Mouse (Mus musculus): Measurements from ENCODE around the gene Armh3. TPM values are rescaled to one million over a fixed set of nuclear protein-coding genes. Genes with fewer than 3 reads are reported as not detected.

Gene Armh3
- 22.2 TPM for polyA plus RNA-seq (2014; fragmentation: Illumina TruSeq; extraction: RNeasy Lipid Tissue Mini Kit (QIAGEN cat#74804); ENCODE audit: low read depth, low replicate concordance)

DNA sequence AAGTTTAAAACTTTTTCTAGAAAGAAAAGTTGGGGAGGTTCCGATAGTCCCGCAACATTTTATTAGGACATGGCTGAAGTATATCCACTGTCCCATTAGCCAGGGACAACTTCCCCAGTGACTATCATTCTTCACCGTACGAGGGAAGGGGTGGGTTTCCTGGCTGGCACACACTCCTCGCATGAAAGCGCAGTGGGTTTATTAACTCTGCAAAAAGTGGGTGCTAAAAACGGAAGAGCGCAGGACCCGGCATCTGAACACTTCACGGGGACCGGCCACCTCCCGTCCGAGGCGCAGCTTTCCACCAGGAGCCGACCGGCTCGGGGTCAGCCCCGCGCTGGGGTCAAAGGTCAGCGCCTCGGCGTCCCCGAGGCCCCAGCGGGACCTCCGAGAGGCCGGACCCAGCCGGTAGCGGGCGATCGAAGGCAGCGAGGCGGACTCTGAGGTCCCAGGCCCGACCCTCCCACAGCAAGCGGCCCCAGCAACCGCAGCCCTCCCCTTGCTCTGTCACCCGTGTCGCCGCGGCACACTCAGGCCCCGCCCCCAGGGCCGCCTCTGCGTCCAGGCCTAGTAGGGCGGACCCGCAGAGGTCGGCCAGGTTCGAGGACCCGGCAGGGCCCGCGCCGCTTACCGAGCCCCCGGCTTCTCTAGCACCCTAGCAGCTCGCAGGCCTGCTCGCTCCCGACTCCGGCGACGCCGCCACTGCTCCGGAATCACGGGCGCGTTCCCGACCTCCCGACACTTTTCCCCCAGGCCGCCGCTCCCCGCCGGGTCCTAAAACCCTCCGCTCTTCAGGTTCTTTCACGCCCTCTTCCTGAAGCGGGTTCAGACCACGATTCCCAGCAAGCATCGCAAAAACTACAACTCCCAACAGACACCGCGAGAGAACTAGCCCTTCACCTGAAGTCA, at the start of gene Armh3:
Gene Armh3 (minus strand): TSS at position 704 of the 909 bp plus-strand sequence.

GRCm38 (mm10) chr19:46044993-46045695, 46.9 kb upstream of the Armh3 start, which contains the start of gene Ldb1:
Ldb1 (minus strand) TSS chr19:46045214.

GRCm38 (mm10) chr19:46044271-46044992, 46.1 kb upstream of the Armh3 start, which contains the start of gene Pprc1:
Pprc1 (plus strand) TSS chr19:46044886.

GRCm38 (mm10) chr19:46003371-46004226, 5.3 kb upstream of the Armh3 start, which contains the start of gene Hps6:
Hps6 (plus strand) TSS chr19:46003508.

DNA sequence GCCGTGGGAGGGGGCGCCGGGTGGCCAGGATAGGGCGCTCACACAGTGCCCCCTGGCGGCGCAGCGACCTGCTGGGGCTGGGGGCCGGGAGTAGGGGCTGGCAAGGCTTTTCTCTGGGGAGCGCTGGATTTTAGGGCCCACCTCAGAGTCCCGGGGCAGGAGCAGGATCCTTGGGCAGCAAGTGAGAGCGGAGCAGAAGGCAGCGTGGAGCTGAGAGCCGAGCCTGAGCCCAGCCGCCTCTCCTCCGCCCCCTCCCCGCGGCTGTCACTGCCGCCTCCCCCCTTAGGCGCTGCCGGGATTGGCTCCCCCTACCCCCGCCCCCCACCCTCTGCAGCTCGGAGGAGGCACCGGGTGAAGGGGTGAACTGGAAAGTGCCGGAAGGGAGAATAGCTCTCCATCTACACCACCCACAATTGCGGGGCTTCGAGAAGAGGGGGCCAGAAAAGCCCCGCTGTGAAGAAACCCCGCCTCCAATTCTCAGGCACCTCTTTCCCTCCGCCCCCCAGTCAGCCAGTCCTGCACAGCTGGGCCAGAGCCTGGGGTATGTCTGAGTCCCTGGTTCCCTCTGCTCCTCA, 182.4 kb downstream of the Armh3 start, which contains the start of gene Kcnip2:
Gene Kcnip2 (minus strand): TSS at position 231 of the 575 bp plus-strand sequence.

DNA sequence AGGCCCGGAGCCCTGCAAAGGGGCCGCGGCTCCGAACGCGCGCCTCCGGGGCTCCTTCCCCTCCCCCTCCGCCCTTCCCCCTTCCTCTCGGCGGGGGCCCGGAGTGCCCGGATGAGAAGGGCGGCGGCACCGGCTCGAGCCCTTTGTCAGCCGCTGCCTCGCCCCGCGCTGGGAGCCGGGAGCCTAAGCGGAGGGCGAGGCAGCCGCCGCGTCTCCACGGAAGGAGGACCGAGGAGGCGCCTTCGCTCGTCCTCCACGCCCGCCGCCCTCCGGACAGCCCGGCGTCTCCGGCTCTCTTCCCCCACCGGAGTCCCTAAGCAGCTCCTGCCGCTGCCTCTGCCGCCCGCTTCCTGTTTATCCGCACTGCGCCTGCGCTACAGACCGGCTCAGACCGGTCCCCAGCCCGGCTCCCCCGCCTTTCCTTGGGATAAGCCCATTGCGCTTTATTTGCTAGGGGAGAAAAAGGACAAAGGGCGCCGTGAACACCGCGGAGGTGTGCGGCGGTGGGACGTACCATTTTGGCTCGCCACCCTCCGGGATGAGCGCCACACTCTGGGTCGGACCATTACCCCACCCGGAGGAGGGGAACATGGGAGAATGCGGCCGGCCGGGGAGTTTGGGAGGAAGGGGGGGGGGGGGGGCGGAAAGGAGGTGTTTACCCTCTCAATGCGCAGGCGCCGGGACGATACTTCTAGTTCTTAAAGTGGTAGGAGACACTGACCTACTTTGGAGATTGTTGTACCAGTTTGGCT, 214.9 kb downstream of the Armh3 start, which contains the start of gene Mgea5:
Gene Mgea5 (minus strand): TSS at position 657 of the 752 bp plus-strand sequence.

Other genes with a start within 250 kb of the Armh3 start
- 18.1 TPM for gene Npm3, start 248.9 kb downstream of the Armh3 start, polyA plus RNA-seq (2014; fragmentation: Illumina TruSeq; extraction: RNeasy Lipid Tissue Mini Kit (QIAGEN cat#74804); ENCODE audit: low read depth, low replicate concordance)
- 256 TPM for gene Mgea5, start 214.7 kb downstream of the Armh3 start, polyA plus RNA-seq (2014; fragmentation: Illumina TruSeq; extraction: RNeasy Lipid Tissue Mini Kit (QIAGEN cat#74804); ENCODE audit: low read depth, low replicate concordance)
- 1.0 TPM for gene Kcnip2, start 182.4 kb downstream of the Armh3 start, polyA plus RNA-seq (2014; fragmentation: Illumina TruSeq; extraction: RNeasy Lipid Tissue Mini Kit (QIAGEN cat#74804); ENCODE audit: low read depth, low replicate concordance)
- gene Hps6, start 5.0 kb upstream of the Armh3 start, polyA plus RNA-seq (2014; fragmentation: Illumina TruSeq; extraction: RNeasy Lipid Tissue Mini Kit (QIAGEN cat#74804); ENCODE audit: low read depth, low replicate concordance): not detected
- gene Pprc1, start 46.4 kb upstream of the Armh3 start, polyA plus RNA-seq (2014; fragmentation: Illumina TruSeq; extraction: RNeasy Lipid Tissue Mini Kit (QIAGEN cat#74804); ENCODE audit: low read depth, low replicate concordance): 4.7 TPM
- gene Ldb1, start 46.7 kb upstream of the Armh3 start, polyA plus RNA-seq (2014; fragmentation: Illumina TruSeq; extraction: RNeasy Lipid Tissue Mini Kit (QIAGEN cat#74804); ENCODE audit: low read depth, low replicate concordance): 28.0 TPM
- gene Nolc1, start 77.4 kb upstream of the Armh3 start, polyA plus RNA-seq (2014; fragmentation: Illumina TruSeq; extraction: RNeasy Lipid Tissue Mini Kit (QIAGEN cat#74804); ENCODE audit: low read depth, low replicate concordance): 8.7 TPM
- not detected for gene Elovl3, start 133.4 kb upstream of the Armh3 start, polyA plus RNA-seq (2014; fragmentation: Illumina TruSeq; extraction: RNeasy Lipid Tissue Mini Kit (QIAGEN cat#74804); ENCODE audit: low read depth, low replicate concordance)
- gene Pitx3, start 149.8 kb upstream of the Armh3 start, polyA plus RNA-seq (2014; fragmentation: Illumina TruSeq; extraction: RNeasy Lipid Tissue Mini Kit (QIAGEN cat#74804); ENCODE audit: low read depth, low replicate concordance): not detected
- gene Gbf1, start 154.0 kb upstream of the Armh3 start, polyA plus RNA-seq (2014; fragmentation: Illumina TruSeq; extraction: RNeasy Lipid Tissue Mini Kit (QIAGEN cat#74804); ENCODE audit: low read depth, low replicate concordance): 34.5 TPM

Measured in sigmoid colon, adult 10 weeks (tissue).